Mouse (Mus musculus) lung, embryonic 14.5 days (tissue): ENCODE results near the gene Krt24. TPM values are rescaled to one million over a fixed set of nuclear protein-coding genes. Genes with fewer than 3 reads are reported as not detected.

Experiments used
- ATAC-seq: fragments of 200-750 bp; cut with Nextera tagmentation; 2 replicates; pipeline ENCODE4 v1.8.0; 2017; ENCODE audit warnings: mild to moderate bottlenecking, moderate TSS enrichment, moderate library complexity; ENCODE audit not compliant: insufficient read depth
- DNase-seq: peaks from one replicate; pipeline ENCODE4 v3.0.0-alpha.2; 2015
- H3K27ac ChIP-seq: fragments of 300-500 bp; sonication (generic); 2 replicates; pipeline ENCODE4 v1.5.1; 2014; ENCODE audit warnings: low read depth, mild to moderate bottlenecking, moderate library complexity
- H3K27me3 ChIP-seq: fragments of 300-500 bp; sonication (generic); 2 replicates; pipeline ENCODE4 v1.6.1; 2014; ENCODE audit warnings: low read length, control low read depth; ENCODE audit not compliant: insufficient read depth
- H3K36me3 ChIP-seq: fragments of 300-500 bp; sonication (generic); 2 replicates; pipeline ENCODE4 v1.6.1; 2014; ENCODE audit warnings: control low read depth; ENCODE audit not compliant: insufficient read depth
- H3K4me1 ChIP-seq: fragments of 300-500 bp; sonication (generic); 2 replicates; pipeline ENCODE4 v1.6.1; 2014; ENCODE audit warnings: antibody characterized with exemption, control low read depth; ENCODE audit not compliant: insufficient read depth
- H3K4me2 ChIP-seq: fragments of 300-500 bp; sonication (generic); 2 replicates; pipeline ENCODE4 v1.6.1; 2014; ENCODE audit warnings: mild to moderate bottlenecking
- H3K4me3 ChIP-seq: fragments of 300-500 bp; sonication (generic); 2 replicates; pipeline ENCODE4 v1.5.1; 2014; ENCODE audit warnings: low read depth, low read length
- H3K9ac ChIP-seq: fragments of 300-500 bp; sonication (generic); 2 replicates; pipeline ENCODE4 v1.6.1; 2014
- H3K9me3 ChIP-seq: fragments of 300-500 bp; sonication (generic); 2 replicates; pipeline ENCODE4 v1.6.1; 2016; ENCODE audit warnings: low read depth, low read length, control low read depth
- CTCF ChIP-seq: IDR thresholded peaks from 2 replicates; pipeline ENCODE4 v1.5.1; 2016; ENCODE audit warnings: antibody characterized with exemption, low read depth
- WGBS: fragments of 180-500 bp; shearing (Covaris S2); extraction: QIAGEN DNeasy Blood & Tissue Kit; methylation state at CpG from one replicate; pipeline ENCODE4 v1.1.7; 2014; 5-methylcytosine and 5-hydroxymethylcytosine counted together
- polyA plus RNA-seq: library from polyadenylated mRNA; unstranded; fragments of >200 nt; fragmentation: Nextera tagmentation; extraction: Ambion mirVana; gene quantifications from 2 replicates; pipeline ENCODE4 v1.2.1, GENCODE M21; 2014

The Krt24 gene
- polyA plus RNA-seq: not detected in 2 replicates

- no peaks in the 10 kb centered on the region for H3K4me1 ChIP-seq
- no peaks in the 10 kb centered on the region for H3K36me3 ChIP-seq
- H3K9me3 ChIP-seq: no peaks in the 10 kb centered on the region
- H3K27ac ChIP-seq: no peak within 1 kb of the TSS
- no peak within 1 kb of the TSS for H3K4me2 ChIP-seq
- TF ChIP-seq CTCF: no peak
- 46% methylated on average over 11 of the region's 11 CpGs for WGBS
- H3K27me3 ChIP-seq: no peaks in the 10 kb centered on the region
- no peak for ATAC-seq
- no peak within 1 kb of the TSS for H3K9ac ChIP-seq
- DNase-seq: no peak
- H3K4me3 ChIP-seq: no peak within 1 kb of the TSS
Observed at GRCm38 (mm10) chr11:99284833-99285312, at the start of gene Krt24. TSS of gene Krt24 (minus strand) at chr11:99285262.

- H3K9ac ChIP-seq: no peak overlapping the region
Observed at GRCm38 (mm10) chr11:99333426-99333825, 48.4 kb upstream of the Krt24 start.

GRCm38 (mm10) chr11:99329655-99330054 is 44.6 kb upstream of the Krt24 start:
- Histone ChIP-seq H3K4me3 (no peak overlapping the region), H3K27ac (no peak overlapping the region), H3K9me3 (no peaks in the 10 kb centered on the region), H3K9ac (no peak overlapping the region), H3K4me2 (no peak overlapping the region), H3K4me1 (no peaks in the 10 kb centered on the region), H3K36me3 (no peaks in the 10 kb centered on the region), H3K27me3 (no peaks in the 10 kb centered on the region)
- no peak for TF ChIP-seq CTCF
- 29% methylated on average over 2 of the region's 2 CpGs for WGBS
- DNase-seq (no peak), ATAC-seq (no peak)

More at GRCm38 (mm10) chr11:99333426-99333825, 48.4 kb upstream of the Krt24 start:
- no peaks in the 10 kb centered on the region for H3K27me3 ChIP-seq
- ATAC-seq (no peak), DNase-seq (peak; percentile 11)
- no peaks in the 10 kb centered on the region for H3K36me3 ChIP-seq
- H3K4me2 ChIP-seq: no peak overlapping the region
- WGBS: 49% methylated on average over 13 of the region's 13 CpGs
- no peak overlapping the region for H3K4me3 ChIP-seq
- no peaks in the 10 kb centered on the region for H3K4me1 ChIP-seq
- no peaks in the 10 kb centered on the region for H3K9me3 ChIP-seq
- no peak for TF ChIP-seq CTCF
- no peak overlapping the region for H3K27ac ChIP-seq

- no peaks in the 10 kb centered on the region for H3K9me3 ChIP-seq
- TF ChIP-seq CTCF: no peak
- DNase-seq (no peak), ATAC-seq (no peak)
- H3K9ac ChIP-seq: no peak within 1 kb of the TSS
- WGBS: 84% methylated on average over 11 of the region's 11 CpGs
- H3K27ac ChIP-seq: no peak within 1 kb of the TSS
- H3K4me1 ChIP-seq: no peaks in the 10 kb centered on the region
- H3K27me3 ChIP-seq: no peaks in the 10 kb centered on the region
- no peaks in the 10 kb centered on the region for H3K36me3 ChIP-seq
- H3K4me2 ChIP-seq: no peak within 1 kb of the TSS
- H3K4me3 ChIP-seq: no peak within 1 kb of the TSS
Observed at GRCm38 (mm10) chr11:99322851-99323250, 37.8 kb upstream of the Krt24 start, which contains the start of gene Krt25. TSS of gene Krt25 (minus strand) at chr11:99322951.

GRCm38 (mm10) chr11:99321094-99321493 is 36.0 kb upstream of the Krt24 start:
- H3K4me2 ChIP-seq: no peak overlapping the region
- H3K36me3 ChIP-seq: no peaks in the 10 kb centered on the region
- H3K4me1 ChIP-seq: no peaks in the 10 kb centered on the region
- H3K27me3 ChIP-seq: no peaks in the 10 kb centered on the region
- H3K9ac ChIP-seq: no peak overlapping the region
- no peaks in the 10 kb centered on the region for H3K9me3 ChIP-seq
- no peak for ATAC-seq
- WGBS: 90% methylated on average over 14 of the region's 14 CpGs
- H3K27ac ChIP-seq: no peak overlapping the region
- no peak overlapping the region for H3K4me3 ChIP-seq
- TF ChIP-seq CTCF: no peak
- no peak for DNase-seq

- Histone ChIP-seq H3K27me3 (no peaks in the 10 kb centered on the region), H3K4me3 (no peak overlapping the region), H3K36me3 (no peaks in the 10 kb centered on the region), H3K9me3 (no peaks in the 10 kb centered on the region), H3K9ac (no peak overlapping the region), H3K27ac (no peak overlapping the region), H3K4me1 (no peaks in the 10 kb centered on the region), H3K4me2 (no peak overlapping the region)
- TF ChIP-seq CTCF: no peak
- DNase-seq (no peak), ATAC-seq (no peak)
- WGBS: 26% methylated on average over 9 of the region's 9 CpGs
Observed at GRCm38 (mm10) chr11:99319127-99319526, 34.1 kb upstream of the Krt24 start.

GRCm38 (mm10) chr11:99316543-99316942 is 31.5 kb upstream of the Krt24 start:
- H3K27ac ChIP-seq: no peak overlapping the region
- WGBS: 39% methylated on average over 8 of the region's 8 CpGs
- H3K9ac ChIP-seq: no peak overlapping the region
- no peaks in the 10 kb centered on the region for H3K36me3 ChIP-seq
- H3K4me3 ChIP-seq: no peak overlapping the region
- ATAC-seq (no peak), DNase-seq (peak; percentile 25)
- H3K9me3 ChIP-seq: no peaks in the 10 kb centered on the region
- H3K4me1 ChIP-seq: no peaks in the 10 kb centered on the region
- TF ChIP-seq CTCF: no peak
- no peak overlapping the region for H3K4me2 ChIP-seq
- H3K27me3 ChIP-seq: no peaks in the 10 kb centered on the region
